Mouse (Mus musculus) lung, adult 2 months (tissue): ENCODE results near the gene Ankrd44. TPM values are rescaled to one million over a fixed set of nuclear protein-coding genes. Genes with fewer than 3 reads are reported as not detected.

Experiments
- DNase-seq: peaks from one replicate; pipeline ENCODE4 v3.0.0; 2022
- H3K4me1 ChIP-seq: fragments of 200-500 bp; 2 replicates; pipeline ENCODE4 v1.6.1; 2011; ENCODE audit warnings: low read length; ENCODE audit not compliant: control insufficient read depth, insufficient read depth
- H3K4me3 ChIP-seq: fragments of 200-500 bp; replicated peaks from 2 replicates; pipeline ENCODE3; 2011; ENCODE audit warnings: low read depth, mild to moderate bottlenecking, control low read depth, low read length; ENCODE audit errors: extremely low read depth
- CTCF ChIP-seq: fragments of 200-500 bp; IDR thresholded peaks from 2 replicates; pipeline ENCODE4 v1.5.1; 2011; ENCODE audit warnings: mild to moderate bottlenecking, low read length, control low read depth; ENCODE audit not compliant: insufficient read depth
- POLR2A ChIP-seq: fragments of 200-500 bp; IDR thresholded peaks from 2 replicates; pipeline ENCODE4 v1.6.1; 2011; ENCODE audit warnings: low read depth, mild to moderate bottlenecking, control low read depth, low read length, borderline replicate concordance; ENCODE audit errors: extremely low read depth
- WGBS: fragments of 180-500 bp; shearing (Covaris S2); methylation state at CpG from one replicate; pipeline ENCODE4 v1.1.7; 2018; 5-methylcytosine and 5-hydroxymethylcytosine counted together
- polyA plus RNA-seq: library from polyadenylated mRNA; depleted of rRNA; stranded (reverse); fragments of >200 nt; gene quantifications from 2 replicates; pipeline ENCODE4 v1.2.3, GENCODE M21; 2012

Gene Ankrd44
- polyA plus RNA-seq, 1 experiment = 67.3 TPM

DNA sequence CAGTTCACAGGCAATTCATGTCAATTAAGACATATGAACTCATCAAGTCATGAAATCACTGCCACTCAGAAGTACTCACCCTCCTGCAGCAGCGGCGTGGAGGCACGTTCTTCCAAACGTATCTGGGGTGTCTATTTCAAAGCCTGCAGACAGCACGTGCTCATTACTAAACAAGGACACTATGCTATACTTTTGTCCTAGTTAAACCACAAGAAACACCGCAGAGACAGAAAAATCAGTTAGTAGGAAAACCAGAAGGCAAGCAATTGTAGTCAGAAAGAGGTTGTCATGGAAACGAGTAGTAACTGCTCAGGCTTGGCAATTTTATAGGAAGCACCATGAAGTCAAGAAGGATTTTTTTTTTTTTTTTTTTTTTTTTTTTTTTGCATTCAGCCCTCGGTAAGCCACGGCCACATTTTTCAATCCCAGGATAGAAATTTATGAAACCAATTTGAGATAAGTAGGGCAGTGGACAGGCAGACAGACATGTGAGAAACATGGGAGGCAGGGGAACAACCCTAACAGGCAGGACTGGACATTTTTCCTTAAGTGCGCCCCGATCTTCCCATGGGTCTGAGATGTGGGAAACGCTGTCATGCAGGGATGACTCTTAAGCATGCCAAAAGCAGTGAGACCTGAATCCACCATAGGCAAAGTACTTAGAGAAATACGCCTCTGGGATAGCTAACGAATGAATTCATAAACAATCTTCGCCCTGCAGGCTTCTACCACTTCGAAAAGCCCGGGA, 191.1 kb downstream of the Ankrd44 start:
- Histone ChIP-seq H3K4me3 (no peak overlapping the region), H3K4me1 (peaks cover 2% of the 10 kb centered on the region; the same call in 1 of the 2 replicates)
- no peak for TF ChIP-seq CTCF
- no peak for TF ChIP-seq POLR2A
- no peak for DNase-seq
- 74% methylated on average over 17 of the region's 17 CpGs for whole genome bisulfite sequencing

DNA sequence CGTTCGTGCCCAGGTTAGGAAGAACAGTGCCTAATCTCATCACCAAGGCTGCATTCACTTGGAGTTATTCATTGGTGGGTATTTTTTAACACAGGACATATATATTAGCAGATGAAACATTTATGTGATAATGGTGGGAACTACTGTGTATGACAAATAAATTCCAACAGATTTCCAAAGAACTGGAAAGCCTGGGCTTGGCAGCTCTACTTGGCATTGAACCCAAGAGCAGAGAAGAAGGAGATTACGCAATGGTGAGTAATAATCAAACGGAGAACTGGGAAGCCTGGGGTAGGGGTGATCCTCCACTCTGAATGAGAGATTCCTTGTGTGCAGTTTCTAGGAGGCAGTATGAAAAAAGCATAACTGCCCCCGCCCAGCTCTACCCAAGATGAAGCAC, 196.9 kb downstream of the Ankrd44 start:
- WGBS = 71% methylated on average over 5 of the region's 5 CpGs
- H3K4me3 ChIP-seq = no peak overlapping the region
- H3K4me1 ChIP-seq = peaks cover 10% of the 10 kb centered on the region
- no peak for TF ChIP-seq CTCF
- no peak for TF ChIP-seq POLR2A
- no peak for DNase-seq

DNA sequence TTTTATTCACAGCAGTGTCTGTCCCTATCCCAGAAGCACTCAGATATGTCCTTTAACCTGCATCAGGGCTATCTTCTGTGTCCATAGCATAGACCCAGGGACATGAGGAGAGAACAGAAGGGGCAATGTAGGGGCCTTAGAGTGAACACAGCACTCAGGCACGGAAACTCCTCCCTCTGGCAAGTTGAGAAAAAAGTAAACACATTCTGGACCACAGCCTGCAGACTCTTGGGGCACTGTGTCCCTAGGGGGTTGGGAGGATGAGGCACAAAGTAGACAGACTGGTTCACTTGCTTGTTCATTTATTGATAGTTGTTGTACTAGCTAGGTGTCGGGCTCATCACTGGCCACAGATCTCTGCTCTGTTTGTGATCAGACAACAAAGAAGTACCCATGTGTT, 199.6 kb downstream of the Ankrd44 start:
- peaks cover 10% of the 10 kb centered on the region for H3K4me1 ChIP-seq
- 29% methylated on average over 2 of the region's 2 CpGs for WGBS
- TF ChIP-seq CTCF = no peak
- TF ChIP-seq POLR2A = no peak
- DNase-seq = no peak
- no peak overlapping the region for H3K4me3 ChIP-seq

DNA sequence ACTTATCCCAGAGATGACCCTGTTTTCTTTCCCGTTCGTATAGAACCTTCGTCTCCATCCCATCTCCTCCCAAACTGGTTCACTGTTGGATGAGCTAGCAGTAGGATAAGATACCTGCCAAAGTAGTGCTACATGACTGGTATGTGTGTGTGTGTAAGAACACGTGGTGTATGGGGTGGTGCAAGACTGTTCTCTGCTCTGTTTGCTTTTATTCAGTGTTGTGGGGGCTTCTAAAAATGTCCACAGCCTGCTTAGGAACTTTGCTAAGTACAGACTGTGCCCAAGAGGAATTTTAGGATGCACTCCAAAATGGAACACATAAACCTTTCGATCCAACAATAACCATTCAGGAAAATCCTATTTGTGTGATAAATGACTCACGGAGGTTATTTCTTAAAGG, 209.3 kb downstream of the Ankrd44 start:
- no peak for TF ChIP-seq CTCF
- TF ChIP-seq POLR2A = no peak
- Histone ChIP-seq H3K4me1 (peaks cover 6% of the 10 kb centered on the region; the same call in 1 of the 2 replicates), H3K4me3 (no peak overlapping the region)
- DNase-seq = no peak
- WGBS = 79% methylated on average over 6 of the region's 6 CpGs

DNA sequence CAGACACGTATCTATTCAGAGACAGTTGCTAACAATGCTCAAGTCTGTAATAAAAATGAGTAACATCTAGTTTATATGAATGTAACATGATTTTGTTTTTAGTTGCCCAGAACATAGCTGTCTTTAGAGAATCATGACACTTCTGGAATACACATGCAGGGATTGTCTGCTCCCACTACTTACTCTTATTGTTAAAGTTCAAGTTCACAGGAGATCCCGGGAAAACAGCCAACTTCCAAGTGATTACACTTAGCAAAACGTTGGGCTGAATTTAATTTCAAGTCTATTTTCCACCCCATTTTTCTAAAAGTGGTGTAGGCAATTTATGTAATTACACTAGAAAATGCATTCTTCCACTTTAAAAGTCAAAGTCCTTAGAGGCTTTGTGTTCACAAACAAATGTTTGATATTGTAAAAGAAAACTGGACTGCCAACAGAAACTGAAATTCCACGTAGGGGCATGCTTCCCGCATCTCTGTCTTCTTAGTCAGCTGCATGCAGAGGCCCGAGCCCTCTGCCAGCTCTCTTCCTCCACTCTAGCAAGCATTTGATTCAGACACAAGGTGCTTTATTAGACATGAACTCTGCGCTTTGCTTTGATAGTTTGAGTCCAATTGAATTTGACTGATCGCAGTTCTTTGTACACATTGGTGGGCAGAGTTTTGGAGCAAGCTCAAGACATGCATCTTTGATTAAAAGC, 211.0 kb downstream of the Ankrd44 start:
- no peak for DNase-seq
- TF ChIP-seq POLR2A (no peak), CTCF (no peak)
- H3K4me3 ChIP-seq = no peak overlapping the region
- WGBS = 38% methylated on average over 8 of the region's 8 CpGs
- H3K4me1 ChIP-seq = peaks cover 9% of the 10 kb centered on the region; the same call in 1 of the 2 replicates

DNA sequence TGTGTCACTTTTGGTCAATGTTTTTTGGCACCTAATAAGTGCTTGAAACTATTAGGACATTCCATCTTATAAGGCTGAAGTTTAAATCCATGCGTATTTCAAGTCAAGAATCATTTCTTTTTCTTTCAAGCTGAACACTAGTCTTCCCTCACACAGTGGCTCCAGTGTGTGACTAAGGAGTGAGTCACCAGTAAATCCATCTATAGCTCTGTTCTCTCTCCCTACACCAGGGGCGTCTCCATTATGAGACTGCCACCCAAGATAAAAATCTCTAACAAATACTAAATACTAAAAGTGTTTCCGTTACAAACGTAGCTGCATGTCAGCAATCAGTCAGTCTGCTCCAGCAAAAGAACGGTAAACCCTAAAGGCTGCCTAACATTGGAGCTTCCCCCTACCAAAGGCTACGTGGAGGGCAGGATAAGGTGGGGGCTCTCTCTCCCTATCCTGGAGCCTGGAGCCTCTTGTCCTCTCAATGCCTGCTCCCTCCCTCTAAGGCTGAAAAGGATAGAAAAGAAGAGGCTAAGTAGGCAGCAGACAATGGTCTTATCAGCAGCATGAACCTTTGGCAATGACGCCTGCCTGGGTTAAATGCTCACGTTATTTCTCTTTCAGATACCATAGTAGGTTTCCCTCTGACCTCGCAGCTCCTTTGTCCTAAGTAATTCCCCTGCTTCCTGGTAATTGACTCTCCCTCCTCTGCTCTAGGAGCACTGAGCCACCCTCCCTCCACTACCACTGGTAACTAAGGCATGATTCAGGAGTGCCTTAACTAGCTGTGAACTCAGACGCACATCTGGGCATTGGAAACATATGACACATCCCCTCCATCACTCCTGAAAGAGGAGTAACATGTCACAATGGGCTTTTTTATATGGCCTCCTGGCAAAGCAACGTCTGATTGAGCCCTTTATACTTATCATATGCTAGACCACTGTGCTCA, 212.7 kb downstream of the Ankrd44 start:
- H3K4me3 ChIP-seq = no peak overlapping the region
- 46% methylated on average over 11 of the region's 11 CpGs for WGBS
- peaks cover 9% of the 10 kb centered on the region; the same call in 1 of the 2 replicates for H3K4me1 ChIP-seq
- no peak for TF ChIP-seq CTCF
- no peak for TF ChIP-seq POLR2A
- DNase-seq = no peak

DNA sequence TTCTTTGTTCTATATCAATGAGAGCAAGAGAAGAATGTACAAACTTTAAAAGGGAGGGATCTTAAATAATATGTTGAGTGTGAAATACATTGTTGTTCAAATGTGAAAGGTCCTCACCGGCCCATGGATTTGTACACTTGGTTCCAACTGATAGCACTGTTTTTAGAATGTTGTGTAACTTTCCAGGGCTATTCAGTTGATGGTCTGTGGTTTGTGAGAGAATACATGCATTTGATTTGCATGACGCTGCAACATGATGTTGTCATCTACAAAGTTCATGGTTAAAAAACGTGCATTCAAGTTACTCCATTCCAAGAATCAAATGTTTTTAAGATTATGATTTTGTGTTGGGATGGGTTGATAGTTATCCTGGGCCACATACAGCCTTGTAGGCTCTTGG, 214.6 kb downstream of the Ankrd44 start:
- TF ChIP-seq POLR2A = no peak
- no peak for TF ChIP-seq CTCF
- Histone ChIP-seq H3K4me3 (no peak overlapping the region), H3K4me1 (peaks cover 9% of the 10 kb centered on the region)
- 86% methylated on average over 3 of the region's 3 CpGs for WGBS
- DNase-seq = no peak

DNA sequence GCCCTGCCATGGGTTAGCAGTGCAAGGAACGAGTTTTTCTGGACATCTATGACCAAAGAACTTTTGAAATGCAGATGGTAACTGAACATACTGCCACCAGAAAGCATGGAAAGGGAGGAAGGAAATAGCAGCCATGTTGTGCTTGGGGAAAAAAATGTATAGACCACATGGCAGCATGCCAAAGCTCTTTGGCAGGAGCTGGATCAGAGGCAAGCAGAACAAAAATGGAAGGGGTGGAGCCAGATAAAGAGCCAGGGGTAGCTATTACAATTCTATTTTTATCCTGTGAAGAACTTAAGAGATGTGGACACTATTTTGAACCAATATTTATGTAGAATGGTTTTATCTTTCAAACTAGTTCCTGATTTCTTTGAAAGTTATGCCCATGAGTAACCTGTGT, 215.6 kb downstream of the Ankrd44 start:
- H3K4me1 ChIP-seq = peaks cover 9% of the 10 kb centered on the region
- DNase-seq = no peak
- 51% methylated on average over 1 of the region's 1 CpGs for WGBS
- TF ChIP-seq POLR2A (no peak), CTCF (no peak)
- H3K4me3 ChIP-seq = no peak overlapping the region
